Mouse (Mus musculus): ENCODE measurements at regions not wholly inside any gene's neighbourhood (a gene's known extent, or its start where the extent isn't known, plus 50 kb on each side); places are given as distances from the start of the nearest gene placed in this dataset.

- DNase-seq, result no peak
These were observed 468.4 kb upstream of the Nr2f2 start for GRCm38 (mm10) chr7:70834787-70835461.

- DNase-seq, result no peak
These were observed 462.1 kb upstream of the Nr2f2 start for GRCm38 (mm10) chr7:70828486-70829195.

DNA sequence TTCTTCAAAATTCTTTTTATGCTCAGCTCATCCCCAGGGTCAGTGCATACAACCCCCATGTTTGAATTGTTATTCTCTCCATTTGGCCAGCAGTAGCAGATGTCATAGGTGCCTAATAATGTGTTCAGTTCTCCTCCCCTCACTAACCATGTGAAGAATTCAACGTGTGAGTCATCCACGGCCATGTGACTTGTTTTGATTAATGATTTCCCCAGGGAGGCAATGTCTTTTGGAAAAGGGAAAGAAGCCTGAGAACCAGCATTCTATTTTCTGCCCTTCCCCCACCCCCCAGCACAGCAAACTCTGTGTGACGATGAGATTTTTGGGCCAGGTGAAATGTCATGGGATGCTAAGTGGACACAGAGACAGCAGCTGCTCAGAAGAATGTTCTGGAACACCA lies 459.5 kb upstream of the Nr2f2 start:
- peak; percentile 11 for DNase-seq

DNA sequence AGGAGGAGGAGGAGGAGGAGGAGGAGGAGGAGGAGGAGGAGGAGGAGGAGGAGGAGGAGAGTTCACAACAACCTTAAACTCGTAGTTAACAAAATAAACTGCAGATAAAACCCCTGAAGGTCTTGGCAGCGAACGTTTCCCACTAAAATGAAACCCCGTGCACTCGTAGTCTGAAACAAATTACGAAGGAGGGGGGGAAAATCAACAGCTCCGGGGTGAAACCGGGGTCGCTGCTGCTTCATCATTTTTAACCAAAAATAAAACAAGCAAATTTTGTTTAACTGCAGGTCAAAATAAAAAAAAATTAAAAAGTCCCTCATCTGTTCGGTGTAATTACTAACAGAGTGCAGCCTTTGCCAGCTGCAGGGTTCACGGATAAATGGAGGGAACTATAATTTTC lies 456.5 kb upstream of the Nr2f2 start:
- peak; percentile 13 for DNase-seq

DNA sequence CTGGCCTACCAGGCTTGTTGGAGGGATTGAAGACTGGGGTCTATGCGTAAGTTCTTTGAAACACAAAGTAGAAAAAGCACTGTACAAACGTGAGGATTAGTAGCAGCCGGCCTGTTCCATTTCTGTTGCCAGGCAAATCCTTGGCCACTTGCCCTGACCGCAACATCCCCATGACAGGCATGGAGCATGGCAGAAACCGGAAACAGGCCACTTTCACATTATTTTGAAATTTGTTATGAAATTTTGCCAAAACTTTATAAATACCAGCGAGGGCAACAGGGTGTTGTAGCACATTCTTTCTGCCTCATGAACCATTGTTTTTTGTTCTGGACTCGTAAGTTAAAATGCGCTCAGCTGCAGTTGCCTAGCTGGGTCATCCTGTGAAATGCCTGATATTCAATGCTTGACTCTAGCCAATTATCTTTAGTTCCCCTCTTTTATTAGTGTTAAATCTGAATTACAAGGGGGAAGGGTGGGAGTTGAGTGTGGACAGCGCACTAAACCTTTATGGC lies 455.8 kb upstream of the Nr2f2 start:
- DNase-seq, result peak; percentile 61

DNA sequence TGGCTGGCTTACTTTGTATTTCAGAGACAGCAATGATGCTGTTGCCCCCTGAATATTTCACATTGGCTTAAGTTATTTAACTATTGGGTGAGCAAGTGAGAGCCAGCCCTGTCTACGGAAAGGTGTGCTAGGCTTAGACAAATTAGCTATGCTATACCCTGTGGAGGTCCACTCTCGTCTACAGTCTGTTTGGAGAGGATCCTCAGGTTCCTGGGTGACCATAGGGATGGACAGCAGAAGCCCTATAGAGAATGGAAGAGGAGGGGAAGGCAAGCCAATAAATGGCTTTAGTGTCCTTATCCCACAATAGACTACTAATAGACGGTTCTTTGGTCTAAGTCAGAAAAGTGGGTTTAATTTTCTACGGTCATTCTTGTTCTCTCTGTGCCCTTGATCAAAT lies 455.3 kb upstream of the Nr2f2 start:
- DNase-seq, result no peak

- DNase-seq, result no peak
These were observed 450.9 kb upstream of the Nr2f2 start for GRCm38 (mm10) chr7:70817347-70817913.

DNA sequence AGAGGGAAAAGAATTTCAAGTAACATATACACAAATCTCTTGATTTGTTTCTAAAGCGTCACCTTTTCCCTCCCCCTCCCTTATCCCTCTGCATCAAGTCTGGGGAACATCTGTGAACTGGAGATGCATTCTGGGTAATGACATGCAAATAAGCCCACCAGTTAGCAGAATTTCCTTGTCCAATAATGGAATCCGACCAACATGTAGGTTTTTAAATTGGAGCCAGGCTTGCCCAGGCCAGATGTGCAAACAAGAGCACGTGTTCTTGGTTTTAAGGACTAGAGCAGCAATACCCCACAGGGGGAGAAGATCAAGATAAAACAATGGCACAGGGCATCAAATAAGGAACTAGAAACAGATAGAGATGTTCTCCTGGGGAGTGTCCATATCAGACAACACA lies 447.9 kb upstream of the Nr2f2 start:
- no peak for DNase-seq

DNA sequence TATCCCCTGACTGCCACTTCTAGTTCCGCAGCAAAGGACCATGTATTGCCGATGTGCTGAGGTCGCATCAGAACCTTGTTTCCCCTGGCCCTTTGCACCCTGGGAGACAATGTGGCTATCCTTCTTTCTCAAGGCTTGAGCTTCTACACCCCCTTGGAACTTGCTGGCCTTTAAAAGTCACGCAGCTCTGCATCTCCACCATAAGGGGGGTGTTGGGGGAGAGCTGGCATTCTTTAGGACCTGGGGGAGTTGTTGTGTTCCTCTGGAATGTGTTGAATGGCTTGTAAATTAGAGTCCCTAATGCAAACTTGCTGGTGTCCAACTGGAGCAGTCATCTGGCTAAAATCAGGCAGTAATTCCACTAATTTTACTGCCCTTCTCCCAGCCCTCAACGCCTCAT lies 446.6 kb upstream of the Nr2f2 start:
- no peak for DNase-seq

DNA sequence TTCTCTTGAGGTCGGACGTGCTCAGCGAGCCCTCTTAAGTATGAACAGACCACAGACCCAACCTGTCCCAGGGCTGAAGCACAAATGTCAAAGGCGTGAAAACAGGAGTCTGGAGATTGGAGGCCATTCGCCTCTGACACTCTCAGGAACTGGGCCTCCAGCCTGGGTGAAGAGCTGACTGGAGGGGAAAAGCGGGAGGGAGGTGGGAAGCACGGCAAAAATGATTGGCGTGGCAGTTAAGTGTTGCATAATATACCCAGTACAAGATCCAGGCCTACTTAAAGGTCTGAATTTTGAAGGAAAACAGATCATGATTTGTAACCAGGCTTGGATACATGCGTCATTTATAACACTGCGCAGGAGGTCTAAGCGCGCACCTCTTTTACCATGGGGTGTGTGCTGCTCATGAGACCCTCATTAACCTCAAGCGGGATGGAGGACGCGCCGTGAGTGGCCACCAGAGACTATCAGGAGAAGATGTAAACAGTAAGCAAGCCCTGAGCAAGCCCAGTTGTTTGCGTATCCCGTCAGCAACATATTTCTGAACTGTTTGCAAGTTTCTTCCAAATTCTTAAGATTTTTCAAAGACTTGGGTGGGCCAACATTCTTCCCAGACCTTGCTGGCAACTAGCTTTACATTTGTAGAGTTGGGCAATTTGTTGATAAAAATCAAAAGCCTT lies 444.0 kb upstream of the Nr2f2 start:
- DNase-seq, result no peak

- no peak for DNase-seq
These were observed 437.7 kb upstream of the Nr2f2 start for GRCm38 (mm10) chr7:70804281-70804680.

DNA sequence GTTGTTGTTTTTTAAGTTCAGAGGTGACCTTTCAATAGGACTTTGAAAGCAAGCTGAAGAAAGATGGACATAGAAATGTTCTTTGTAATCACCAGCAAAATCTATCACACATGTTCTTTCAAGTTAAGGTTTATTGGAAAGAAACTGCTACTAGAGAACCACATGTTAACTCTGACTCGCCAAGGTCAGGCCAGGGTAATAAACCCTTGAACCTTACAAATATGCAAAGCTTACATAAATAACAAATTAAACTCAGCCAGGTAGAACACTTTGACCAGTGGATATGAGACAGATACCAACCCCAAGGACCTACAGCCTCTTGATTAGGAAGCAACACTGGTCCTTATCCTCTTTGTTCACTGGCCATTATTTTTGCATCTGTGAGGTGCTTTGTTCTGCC lies 433.4 kb upstream of the Nr2f2 start:
- no peak for DNase-seq

GRCm38 (mm10) chr7:70799031-70799766 lies 432.7 kb upstream of the Nr2f2 start:
- DNase-seq, result no peak

- DNase-seq, result no peak
These were observed 429.7 kb upstream of the Nr2f2 start for GRCm38 (mm10) chr7:70796038-70796760.

DNA sequence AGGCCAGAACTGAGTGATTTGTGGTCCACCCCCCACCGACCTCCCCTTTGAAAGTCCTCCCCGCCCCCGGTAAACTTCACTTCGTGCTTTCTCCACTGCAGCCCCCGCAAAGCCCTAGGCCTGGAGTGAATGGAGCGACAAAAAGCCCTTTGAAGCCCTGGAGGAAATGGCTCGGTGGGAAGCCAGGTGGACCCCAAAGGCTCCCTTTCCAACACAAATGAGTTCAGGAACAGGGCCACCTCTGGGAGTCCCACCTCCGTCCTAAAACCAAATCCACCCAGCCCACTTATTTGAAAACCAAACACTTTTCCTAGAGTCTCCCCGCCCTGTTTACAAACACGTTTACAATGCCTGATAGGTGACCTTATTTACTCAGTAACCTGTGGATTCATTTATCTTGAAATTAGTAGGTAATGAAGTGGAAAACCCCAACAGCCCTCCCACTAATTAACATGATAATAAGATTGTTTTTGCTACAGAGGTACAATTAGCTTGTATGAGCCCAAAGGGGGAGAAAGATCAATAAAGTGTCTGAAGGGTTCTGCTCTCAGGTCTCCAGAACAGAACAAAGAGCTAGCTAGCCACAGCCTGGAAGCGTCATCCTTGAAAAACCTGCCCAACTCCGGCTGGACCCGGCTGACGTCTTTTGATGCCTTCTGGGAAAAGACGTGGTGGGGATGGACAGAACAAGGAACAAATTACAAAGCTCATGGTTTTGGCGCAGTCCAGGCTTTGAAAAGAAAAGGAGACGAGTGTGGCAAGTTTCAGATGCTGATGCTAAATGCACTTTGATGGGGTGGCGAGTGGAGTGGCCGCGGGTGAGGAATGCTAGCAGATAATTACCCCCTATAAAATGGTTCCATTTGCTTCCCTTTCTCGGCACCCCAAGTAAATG lies 422.6 kb upstream of the Nr2f2 start:
- DNase-seq, result no peak

GRCm38 (mm10) chr7:70787966-70788365 lies 421.4 kb upstream of the Nr2f2 start:
- DNase-seq, result peak; percentile 7

DNA sequence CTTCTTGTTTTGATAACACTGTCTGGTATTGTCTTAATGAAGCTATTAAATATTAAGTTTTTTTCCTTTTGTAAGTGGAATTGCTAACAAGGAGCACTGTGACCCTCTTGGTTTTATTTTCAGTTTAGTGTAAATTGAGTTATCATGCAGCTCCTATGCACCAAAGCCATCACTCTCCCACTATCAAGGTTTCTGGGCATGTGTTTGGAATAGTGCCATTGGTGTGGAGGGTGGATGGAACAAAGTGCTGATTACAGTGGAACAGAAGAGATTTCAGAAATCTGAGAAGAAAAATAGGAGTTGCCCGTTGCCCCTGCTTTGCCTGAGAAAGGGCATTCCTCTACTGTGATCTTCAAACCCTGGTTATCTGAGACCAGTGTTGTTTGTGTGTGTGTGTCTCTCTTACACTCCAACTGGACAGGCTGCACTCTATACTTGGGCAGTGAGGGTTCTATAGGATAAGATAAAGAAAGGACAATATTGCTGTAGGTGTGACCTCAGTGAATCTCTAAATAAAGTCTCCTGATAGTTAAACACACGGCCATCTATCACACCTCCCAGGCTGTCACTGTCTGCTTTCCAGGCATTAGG lies 414.3 kb upstream of the Nr2f2 start:
- no peak for DNase-seq

GRCm38 (mm10) chr7:70777763-70778162 lies 411.2 kb upstream of the Nr2f2 start:
- no peak for DNase-seq

- DNase-seq, result no peak
These were observed 403.1 kb upstream of the Nr2f2 start for GRCm38 (mm10) chr7:70769655-70770054.

DNA sequence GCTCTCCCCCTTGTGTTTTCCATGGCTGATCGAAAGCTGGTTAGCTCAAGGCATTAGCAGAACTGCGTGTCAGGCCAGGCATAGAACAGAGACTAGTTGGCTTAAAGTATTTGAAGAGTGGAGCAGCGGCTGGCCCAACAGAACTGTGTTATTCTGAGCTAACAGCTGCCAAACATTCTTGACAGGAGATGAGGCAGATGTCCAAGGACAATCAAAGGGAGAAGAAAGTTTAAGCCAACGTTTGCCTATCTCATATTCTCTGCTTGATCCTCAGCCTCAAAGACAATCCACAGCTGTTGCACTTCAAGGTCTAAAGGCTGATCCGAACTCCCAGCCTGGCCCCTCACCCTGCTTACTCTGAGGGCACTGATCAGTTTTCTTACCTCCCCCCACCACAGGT lies 401.2 kb upstream of the Nr2f2 start:
- no peak for DNase-seq

Measured in adrenal gland, adult 2 months (tissue).